Mouse (Mus musculus) neural tube, embryonic 15.5 days (tissue): ENCODE data around the gene Trit1. TPM values are rescaled to one million over a fixed set of nuclear protein-coding genes. Genes with fewer than 3 reads are reported as not detected.
"Not testable (repeated sequence)": the region's sequence is repeated elsewhere in the genome, so short reads cannot be mapped to it uniquely, and the experiment has no call there.

Source experiments
- ATAC-seq: fragments of 200-750 bp; cut with Nextera tagmentation; 2 replicates; pipeline ENCODE4 v1.8.0; 2017; ENCODE audit warnings: mild to moderate bottlenecking, moderate TSS enrichment, moderate library complexity; ENCODE audit not compliant: low FRiP score
- H3K27ac ChIP-seq: fragments of 300-500 bp; sonication (generic); replicated peaks from 2 replicates; pipeline ENCODE4 v1.5.1; 2015; ENCODE audit warnings: mild to moderate bottlenecking, inconsistent platforms
- H3K27me3 ChIP-seq: fragments of 300-500 bp; sonication (generic); replicated peaks from 2 replicates; pipeline ENCODE4 v1.6.1; 2015; ENCODE audit warnings: inconsistent platforms
- H3K36me3 ChIP-seq: fragments of 300-500 bp; sonication (generic); 2 replicates; pipeline ENCODE4 v1.6.1; 2015; ENCODE audit warnings: inconsistent platforms
- H3K4me1 ChIP-seq: fragments of 300-500 bp; sonication (generic); 2 replicates; pipeline ENCODE4 v1.6.1; 2015; ENCODE audit warnings: inconsistent platforms
- H3K4me2 ChIP-seq: fragments of 300-500 bp; sonication (generic); 2 replicates; pipeline ENCODE4 v1.6.1; 2015; ENCODE audit warnings: inconsistent platforms, mild to moderate bottlenecking, moderate library complexity
- H3K4me3 ChIP-seq: fragments of 300-500 bp; sonication (generic); replicated peaks from 2 replicates; pipeline ENCODE4 v1.5.1; 2015; ENCODE audit warnings: mild to moderate bottlenecking, inconsistent platforms
- H3K9ac ChIP-seq: fragments of 300-500 bp; sonication (generic); replicated peaks from 2 replicates; pipeline ENCODE4 v1.6.1; 2015; ENCODE audit warnings: mild to moderate bottlenecking, inconsistent platforms
- H3K9me3 ChIP-seq: fragments of 300-500 bp; sonication (generic); replicated peaks from 2 replicates; pipeline ENCODE4 v1.6.1; 2016; ENCODE audit warnings: inconsistent platforms
- WGBS: fragments of 180-500 bp; shearing (Covaris S2); methylation state at CpG from one replicate; pipeline ENCODE4 v1.1.7; 2015; ENCODE audit warnings: mixed read lengths; 5-methylcytosine and 5-hydroxymethylcytosine counted together
- polyA plus RNA-seq: library from polyadenylated mRNA; unstranded; fragments of >200 nt; fragmentation: Nextera tagmentation; extraction: Ambion mirVana; gene quantifications from 2 replicates; pipeline ENCODE4 v1.2.1, GENCODE M21; 2015

The Trit1 gene
- polyA plus RNA-seq, 1 experiment from 2014 or later = 21.9 TPM

- H3K9me3 ChIP-seq = no peaks in the 10 kb centered on the region
- ATAC-seq = peak; percentile 68
- H3K27me3 ChIP-seq = no peaks in the 10 kb centered on the region
- H3K4me2 ChIP-seq = peak overlapping the region; percentile 87
- WGBS = 2% methylated on average over 12 of the region's 12 CpGs
- H3K9ac ChIP-seq = peak overlapping the region; percentile 54
- H3K27ac ChIP-seq = peak overlapping the region; percentile 92
- H3K36me3 ChIP-seq = peaks cover 19% of the 10 kb centered on the region
- H3K4me3 ChIP-seq = peak overlapping the region; percentile 69
- H3K4me1 ChIP-seq = peaks cover 56% of the 10 kb centered on the region
Observed at GRCm38 (mm10) chr4:122998537-122999262, 17.7 kb upstream of the Trit1 start.

GRCm38 (mm10) chr4:122999263-122999691 is 17.1 kb upstream of the Trit1 start:
- peaks cover 19% of the 10 kb centered on the region for H3K36me3 ChIP-seq
- peak overlapping the region; percentile 87 for H3K4me2 ChIP-seq
- H3K27ac ChIP-seq = peak overlapping the region; percentile 86
- no peak for ATAC-seq
- WGBS = 4% methylated on average over 4 of the region's 4 CpGs
- H3K4me3 ChIP-seq = peak overlapping the region; percentile 69
- H3K9ac ChIP-seq = peak overlapping the region; percentile 54
- peaks cover 56% of the 10 kb centered on the region for H3K4me1 ChIP-seq
- no peaks in the 10 kb centered on the region for H3K27me3 ChIP-seq
- no peaks in the 10 kb centered on the region for H3K9me3 ChIP-seq

DNA sequence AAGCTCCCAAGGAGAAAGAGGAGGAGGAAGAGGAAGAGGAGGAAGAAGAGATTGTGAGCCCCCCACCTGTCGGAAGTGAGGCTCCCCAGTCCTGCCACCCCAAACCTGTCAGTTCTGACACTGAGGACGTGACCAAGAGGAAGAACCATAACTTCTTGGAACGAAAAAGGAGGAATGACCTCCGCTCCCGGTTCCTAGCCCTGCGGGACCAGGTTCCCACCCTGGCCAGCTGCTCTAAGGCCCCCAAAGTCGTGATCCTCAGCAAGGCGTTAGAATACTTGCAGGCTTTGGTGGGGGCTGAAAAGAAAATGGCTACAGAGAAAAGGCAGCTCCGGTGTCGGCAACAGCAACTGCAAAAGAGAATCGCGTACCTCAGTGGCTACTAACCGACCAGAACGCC is 16.3 kb upstream of the Trit1 start:
- H3K27me3 ChIP-seq = no peaks in the 10 kb centered on the region
- peak overlapping the region; percentile 87 for H3K4me2 ChIP-seq
- peaks cover 51% of the 10 kb centered on the region for H3K4me1 ChIP-seq
- peak overlapping the region; percentile 86; the same call in 1 of the 2 replicates for H3K27ac ChIP-seq
- peak overlapping the region; percentile 54; the same call in 1 of the 2 replicates for H3K9ac ChIP-seq
- peaks cover 19% of the 10 kb centered on the region for H3K36me3 ChIP-seq
- H3K4me3 ChIP-seq = peak overlapping the region; percentile 69
- ATAC-seq = no peak
- 27% methylated on average over 14 of the region's 14 CpGs for WGBS
- H3K9me3 ChIP-seq = no peaks in the 10 kb centered on the region

DNA sequence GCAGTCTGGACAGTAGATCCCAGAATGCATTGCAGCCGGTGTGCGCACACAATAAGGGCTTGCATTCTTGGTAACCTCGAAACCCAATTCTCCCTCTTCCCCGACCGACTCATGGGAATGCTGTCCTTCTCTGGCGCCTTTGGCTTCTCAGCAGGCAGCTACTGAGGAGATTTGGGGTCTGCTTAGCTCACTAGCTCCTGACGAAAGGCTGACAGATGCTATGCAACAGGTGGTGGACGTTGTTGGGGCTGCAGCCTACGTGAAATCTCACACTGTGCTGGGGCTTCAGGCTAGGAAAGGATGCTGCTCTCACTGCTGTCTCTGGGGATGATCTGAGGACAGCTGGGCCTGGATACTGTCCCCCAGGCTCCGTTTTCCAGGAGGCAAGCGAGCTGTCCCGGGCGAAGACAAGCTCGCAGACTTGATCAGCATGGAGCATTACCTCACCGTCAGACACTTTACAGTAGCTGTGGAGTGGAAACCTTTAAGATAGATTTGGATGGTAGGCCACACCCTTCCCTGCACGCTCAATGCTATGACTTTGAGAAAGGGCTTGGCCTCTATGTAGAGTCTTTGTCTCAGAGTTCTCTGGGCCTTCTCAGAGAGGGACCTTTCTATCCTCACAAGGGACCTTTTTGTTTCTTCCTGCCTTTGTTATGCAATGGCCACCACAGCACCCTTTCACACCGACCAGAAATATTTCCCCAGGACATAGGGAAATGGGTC is 15.6 kb upstream of the Trit1 start:
- no peak for ATAC-seq
- H3K4me3 ChIP-seq = 0 out of 2 replicates have a peak overlapping the region, but pooled peaks have one; percentile 69
- H3K36me3 ChIP-seq = peaks cover 19% of the 10 kb centered on the region
- no peaks in the 10 kb centered on the region for H3K27me3 ChIP-seq
- no peak overlapping the region for H3K27ac ChIP-seq
- 21% methylated on average over 17 of the region's 17 CpGs for WGBS
- H3K9me3 ChIP-seq = no peaks in the 10 kb centered on the region
- H3K9ac ChIP-seq = no peak overlapping the region; the same call in 1 of the 2 replicates
- peaks cover 51% of the 10 kb centered on the region for H3K4me1 ChIP-seq
- H3K4me2 ChIP-seq = peak overlapping the region; percentile 87

DNA sequence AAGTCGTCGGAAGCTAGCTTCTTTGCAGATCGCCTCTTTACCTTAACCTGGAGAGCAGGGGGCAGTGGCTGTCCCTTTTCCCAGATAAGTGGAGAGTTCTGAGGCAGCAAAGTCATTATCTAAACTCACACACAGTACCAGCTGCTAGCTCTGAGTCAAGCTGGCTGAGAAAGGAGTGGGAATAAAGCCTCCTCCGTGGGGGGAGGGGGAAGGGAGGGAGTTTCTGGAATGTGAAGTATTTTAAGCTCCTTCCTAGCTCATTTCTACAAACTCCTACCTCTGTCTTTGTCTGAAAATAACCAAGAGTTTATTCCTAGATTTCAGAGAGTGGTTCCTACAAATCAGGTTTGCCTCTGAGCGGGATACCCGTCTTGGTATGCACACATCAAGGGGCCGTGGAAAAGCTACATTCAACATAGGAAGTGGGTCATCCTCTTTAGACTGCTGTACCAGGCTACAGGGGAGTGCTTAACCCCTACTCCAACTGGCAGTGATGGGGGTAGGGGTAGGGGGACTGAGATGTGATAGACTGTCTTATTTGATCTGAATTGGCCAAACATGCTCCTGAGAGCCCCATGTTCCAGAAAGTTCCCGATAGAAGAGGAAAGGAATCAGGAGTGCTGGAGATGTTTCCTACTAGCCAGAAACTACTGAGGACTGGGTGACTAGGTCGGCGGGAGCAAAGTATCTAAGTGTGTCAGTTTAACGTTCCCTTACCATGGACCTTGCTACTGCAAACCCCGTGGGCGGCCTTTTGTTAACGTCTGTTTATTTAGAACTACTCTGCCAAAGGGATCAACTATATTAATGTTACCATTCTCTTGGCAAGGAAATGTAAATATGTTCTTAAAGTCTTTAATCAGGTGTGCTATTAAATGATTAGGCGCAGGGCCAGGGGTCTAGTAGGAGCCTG is 11.1 kb upstream of the Trit1 start:
- Histone ChIP-seq H3K27me3 (no peaks in the 10 kb centered on the region), H3K4me3 (no peak overlapping the region), H3K9me3 (no peaks in the 10 kb centered on the region), H3K27ac (0 out of 2 replicates have a peak overlapping the region, but pooled peaks have one; percentile 13), H3K9ac (no peak overlapping the region), H3K4me2 (no peak overlapping the region), H3K4me1 (peaks cover 16% of the 10 kb centered on the region), H3K36me3 (peaks cover 16% of the 10 kb centered on the region)
- 53% methylated on average over 15 of the region's 15 CpGs for WGBS
- ATAC-seq = no peak

- peaks cover 43% of the 10 kb centered on the region for H3K4me1 ChIP-seq
- not testable (repeated sequence) for H3K9ac ChIP-seq, H3K4me3 ChIP-seq, H3K9me3 ChIP-seq, H3K4me2 ChIP-seq, H3K36me3 ChIP-seq, H3K27me3 ChIP-seq, ATAC-seq
- H3K27ac ChIP-seq = peak overlapping the region; percentile 97
- 84% methylated on average over 4 of the region's 4 CpGs for WGBS
Observed at GRCm38 (mm10) chr4:123012501-123012900, 3.9 kb upstream of the Trit1 start.

DNA sequence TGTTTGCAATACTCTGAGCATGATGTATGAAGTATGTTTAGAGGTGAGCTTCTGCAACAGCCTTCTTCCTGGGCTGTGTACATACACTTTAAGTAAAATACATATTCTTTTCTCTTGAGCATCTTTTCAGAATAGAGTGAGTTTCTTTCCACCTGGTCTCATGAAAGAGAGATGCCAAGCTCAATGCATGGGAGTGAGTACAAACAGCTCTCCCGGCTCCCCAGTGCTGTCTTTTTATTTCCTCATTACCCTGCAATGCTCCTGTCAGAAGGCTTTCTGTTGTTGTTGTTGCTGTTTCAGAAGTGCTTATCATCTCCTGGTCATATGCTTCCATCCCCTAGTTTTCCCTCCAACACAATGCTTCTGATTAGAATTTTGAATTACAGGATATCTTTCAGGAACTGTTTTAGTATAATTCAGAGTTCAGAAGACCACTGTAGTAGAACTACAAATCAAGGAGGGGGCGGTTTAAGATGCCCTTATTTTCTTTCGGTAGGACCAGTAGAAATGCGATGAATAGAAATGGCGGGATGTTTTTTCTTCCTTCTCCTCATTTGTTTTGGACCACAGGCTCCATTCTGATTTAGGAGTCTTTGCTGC is 3.0 kb upstream of the Trit1 start:
- Histone ChIP-seq H3K9me3 (no peaks in the 10 kb centered on the region), H3K27ac (peak overlapping the region; percentile 97), H3K36me3 (no peaks in the 10 kb centered on the region), H3K4me1 (peaks cover 51% of the 10 kb centered on the region), H3K4me2 (peak overlapping the region; percentile 46), H3K27me3 (no peaks in the 10 kb centered on the region), H3K9ac (peak overlapping the region; percentile 30), H3K4me3 (no peak overlapping the region)
- WGBS = 12% methylated on average over 5 of the region's 5 CpGs
- 0 out of 2 replicates have a peak, but pooled peaks have one; percentile 9 for ATAC-seq

DNA sequence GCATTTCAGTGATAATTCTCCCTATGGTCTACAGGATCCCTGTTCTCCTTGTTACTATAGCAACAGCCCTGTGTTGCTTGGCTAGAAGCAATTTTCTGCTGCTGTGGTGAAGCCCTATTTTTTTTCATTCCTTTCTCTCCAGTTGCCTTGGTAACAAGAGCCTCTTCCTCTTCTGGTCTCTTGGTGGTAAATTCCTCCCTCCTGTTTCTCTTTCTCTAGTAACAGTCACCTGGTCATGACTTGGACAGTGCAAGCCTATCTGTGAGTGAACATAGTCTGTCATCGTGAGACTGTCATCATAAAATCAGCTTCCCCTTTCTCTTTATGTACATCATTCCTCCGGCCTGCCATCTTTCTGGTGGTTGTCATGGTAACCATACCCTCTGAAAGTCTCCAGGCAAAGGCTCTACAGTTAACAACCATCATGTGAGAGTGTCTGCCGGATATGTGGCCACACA is 2.4 kb upstream of the Trit1 start:
- Histone ChIP-seq H3K27ac (peak overlapping the region; percentile 97), H3K4me1 (peaks cover 57% of the 10 kb centered on the region), H3K9me3 (no peaks in the 10 kb centered on the region), H3K27me3 (no peaks in the 10 kb centered on the region), H3K4me2 (peak overlapping the region; percentile 46), H3K36me3 (no peaks in the 10 kb centered on the region), H3K9ac (no peak overlapping the region), H3K4me3 (no peak overlapping the region)
- 7% methylated on average over 3 of the region's 3 CpGs for WGBS
- peak; percentile 85 for ATAC-seq

DNA sequence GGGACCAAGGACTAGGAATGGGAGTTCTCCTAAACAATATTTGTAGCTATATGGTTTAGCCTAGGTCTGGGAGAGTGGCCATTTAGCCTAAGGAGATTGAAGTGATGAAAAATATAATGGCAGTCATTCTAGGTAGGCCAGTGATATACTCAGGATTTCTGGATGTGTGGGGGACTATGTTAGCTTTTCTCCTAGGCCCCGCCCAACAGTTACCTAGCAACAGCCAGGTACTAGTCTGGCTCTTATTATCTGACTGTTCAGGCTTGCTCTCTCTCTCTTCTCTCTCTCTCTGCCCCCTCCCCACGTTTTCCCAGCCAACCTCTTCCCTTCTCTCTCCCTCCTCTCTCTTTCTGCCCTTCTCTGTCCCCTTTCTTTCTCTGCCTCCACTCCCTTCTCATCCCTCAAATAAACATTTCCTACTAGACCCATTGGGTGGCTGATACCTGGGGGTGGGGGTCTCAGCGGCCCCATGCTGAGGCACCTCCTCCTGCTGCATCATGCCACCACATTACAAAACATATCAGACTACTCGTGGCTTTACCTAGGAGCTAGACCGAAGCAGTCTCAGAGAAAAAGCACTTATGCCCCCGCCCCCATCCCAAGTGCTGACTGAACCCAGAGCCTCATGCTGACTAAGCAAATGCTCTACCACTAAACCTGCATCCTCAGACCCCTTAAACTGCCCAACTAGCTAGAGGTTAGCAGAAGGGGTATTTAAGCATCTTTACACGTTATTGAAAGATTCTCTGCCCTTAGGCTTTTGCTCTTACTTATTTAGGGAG is 1.7 kb upstream of the Trit1 start:
- ATAC-seq = peak; percentile 63
- Histone ChIP-seq H3K4me1 (peaks cover 62% of the 10 kb centered on the region), H3K9ac (0 out of 2 replicates have a peak overlapping the region, but pooled peaks have one; percentile 21), H3K4me3 (no peak overlapping the region), H3K27me3 (no peaks in the 10 kb centered on the region), H3K36me3 (no peaks in the 10 kb centered on the region), H3K27ac (peak overlapping the region; percentile 97), H3K4me2 (peak overlapping the region; percentile 46), H3K9me3 (no peaks in the 10 kb centered on the region)
- 15% methylated on average over 7 of the region's 7 CpGs for WGBS

- ATAC-seq = no peak
- no peak overlapping the region for H3K27ac ChIP-seq
- no peak overlapping the region for H3K4me2 ChIP-seq
- no peaks in the 10 kb centered on the region for H3K27me3 ChIP-seq
- peaks cover 47% of the 10 kb centered on the region for H3K4me1 ChIP-seq
- WGBS = 93% methylated on average over 3 of the region's 3 CpGs
- H3K9ac ChIP-seq = no peak overlapping the region
- H3K9me3 ChIP-seq = no peaks in the 10 kb centered on the region
- H3K4me3 ChIP-seq = no peak overlapping the region
- no peaks in the 10 kb centered on the region; the same call in 1 of the 2 replicates for H3K36me3 ChIP-seq
Observed at GRCm38 (mm10) chr4:123021591-123021990, 5.2 kb downstream of the Trit1 start.
